Mouse (Mus musculus): ENCODE data around the gene Fam171a1.

- TF ChIP-seq POLR2A (IDR thresholded peaks at IDR 0.05; ENCODE audit: borderline replicate concordance, insufficient read depth, low read length): no peak
- peak; percentile 34; the same call in 1 of the 2 replicates for TF ChIP-seq CTCF (IDR thresholded peaks at IDR 0.05; ENCODE audit: borderline replicate concordance, insufficient read depth, low read depth, low read length)
Observed at GRCm38 (mm10) chr2:3228475-3228874, 114.5 kb downstream of the Fam171a1 start.

Measured in cerebellum, adult 2 months (tissue).